ENCODE assay signal across 24 mouse cellular contexts in the genomic region with DNA sequence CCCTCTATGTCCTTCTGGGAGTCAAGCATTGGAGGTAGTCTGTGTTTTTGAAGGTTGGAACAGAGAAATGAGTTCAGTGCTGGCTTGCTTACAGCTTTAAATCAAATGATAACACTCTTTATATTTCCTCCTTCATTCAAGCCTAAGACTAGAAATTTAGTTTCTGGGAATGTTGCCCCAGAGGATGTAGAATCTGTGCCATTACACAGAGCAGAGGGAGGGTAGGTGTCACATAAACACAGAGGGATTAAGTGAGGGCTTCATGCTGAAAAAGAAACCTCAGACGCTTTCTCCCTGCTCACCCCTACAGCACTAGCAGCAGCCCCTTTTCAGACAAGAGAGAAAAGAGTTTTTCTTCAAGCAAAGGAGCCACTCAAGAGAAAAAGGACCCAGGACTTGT.
DNase-seq lines count a peak whose midpoint lies in the region; ATAC-seq lines count a peak whose summit lies in the region.
"Had no signal": no experiment of that assay in that cellular context is flagged by ENCODE, and none has a peak within 500 bp of the region (broad histone marks: within the 10 kb centered on the region; RNA-seq: fewer than 3 reads in every experiment).

No protein-coding gene starts in this region.

- no peaks in the 10 kb centered on the region for H3K36me3 ChIP-seq in lung, embryonic 16.5 days (ENCODE audit: control insufficient read depth, insufficient read depth, low read length)
- H3K36me3 ChIP-seq: embryonic facial prominence, embryonic 15.5 days; forebrain, embryonic 10.5 days; forebrain, embryonic 15.5 days; heart, embryonic 12.5 days; hindbrain, embryonic 12.5 days had no signal

- no peaks in the 10 kb centered on the region for H3K27me3 ChIP-seq in lung, embryonic 16.5 days (ENCODE audit: control insufficient read depth, insufficient read depth, low read depth, low read length)
- H3K27me3 ChIP-seq: CH12.LX; embryonic facial prominence, embryonic 15.5 days; forebrain, embryonic 15.5 days; heart, embryonic 12.5 days; hindbrain, embryonic 12.5 days; Patski had no signal

- H3K4me3 ChIP-seq in lung, embryonic 16.5 days (ENCODE audit: low read length), result no peak overlapping the region
- H3K4me3 ChIP-seq: embryonic facial prominence, embryonic 15.5 days; erythroblast, embryonic 14.5 days; forebrain, embryonic 10.5 days; forebrain, embryonic 15.5 days; gastrocnemius, adult 2 months; heart, embryonic 12.5 days; hindbrain, embryonic 12.5 days had no signal

- peak; percentile 80 for ATAC-seq in frontal cortex, adult (ENCODE audit: low TSS enrichment)
- ATAC-seq in lung, embryonic 16.5 days (ENCODE audit: low read depth), result 0 out of 2 replicates have a peak, but pooled peaks have one; percentile 32
- ATAC-seq: activated CD4-positive, CD25-positive, alpha-beta regulatory T cell, adult 4 months; forebrain, embryonic 15.5 days; hindbrain, embryonic 16.5 days; Patski had no signal

- no peak overlapping the region for H3K4me2 ChIP-seq in lung, embryonic 16.5 days (ENCODE audit: low read depth, low read length)
- H3K4me2 ChIP-seq: embryonic facial prominence, embryonic 15.5 days; forebrain, embryonic 15.5 days; heart, embryonic 12.5 days; hindbrain, embryonic 12.5 days had no signal

- WGBS in lung, embryonic 16.5 days, result 30% methylated on average over 1 of the region's 1 CpGs

- no peak overlapping the region for H3K27ac ChIP-seq in lung, embryonic 16.5 days (ENCODE audit: low read length)
- H3K27ac ChIP-seq: embryonic facial prominence, embryonic 15.5 days; forebrain, embryonic 10.5 days; forebrain, embryonic 15.5 days; gastrocnemius, adult 2 months; hindbrain, embryonic 12.5 days had no signal

- no peak for DNase-seq in frontal cortex, postnatal 25 days (ENCODE audit: low spot score in 2 of 2)
- no peak for DNase-seq in lung, adult 18-20 months
- DNase-seq in right cerebral cortex, postnatal 25 days, result peak; percentile 5
- no peak for DNase-seq in right cerebral cortex, postnatal 36 days (ENCODE audit: low spot score in 2 of 2)
- DNase-seq in ovary, postnatal 10 days (ENCODE audit: low spot score), result no peak
- DNase-seq: adrenal gland, postnatal 14 days; cerebellum, adult 18-20 months; cerebellum, adult 9-11 months; cerebellum, postnatal 36 days; gastrocnemius, adult 2 months; gastrocnemius, postnatal 25 days; heart, postnatal 4 days had no signal

- no peak overlapping the region for H3K9ac ChIP-seq in lung, embryonic 16.5 days (ENCODE audit: low read length)
- H3K9ac ChIP-seq: embryonic facial prominence, embryonic 15.5 days; forebrain, embryonic 15.5 days; heart, embryonic 12.5 days; hindbrain, embryonic 12.5 days had no signal

- no peaks in the 10 kb centered on the region for H3K9me3 ChIP-seq in lung, embryonic 16.5 days (ENCODE audit: control insufficient read depth, low read length)
- H3K9me3 ChIP-seq: embryonic facial prominence, embryonic 15.5 days; forebrain, embryonic 10.5 days; forebrain, embryonic 15.5 days; heart, embryonic 12.5 days; hindbrain, embryonic 12.5 days had no signal

- peaks cover 12% of the 10 kb centered on the region for H3K4me1 ChIP-seq in lung, embryonic 16.5 days (replicated peaks; ENCODE audit: control insufficient read depth, insufficient read depth, low read length)
- H3K4me1 ChIP-seq: embryonic facial prominence, embryonic 15.5 days; forebrain, embryonic 15.5 days; hindbrain, embryonic 12.5 days had no signal
